Mouse (Mus musculus): ENCODE measurements around the gene Wasl. TPM values are rescaled to one million over a fixed set of nuclear protein-coding genes. Genes with fewer than 3 reads are reported as not detected.

Wasl gene
- 66.2 and 74.3 TPM in 2 replicates for polyA plus RNA-seq (2015; fragmentation: Nextera tagmentation; extraction: Ambion mirVana)

DNA sequence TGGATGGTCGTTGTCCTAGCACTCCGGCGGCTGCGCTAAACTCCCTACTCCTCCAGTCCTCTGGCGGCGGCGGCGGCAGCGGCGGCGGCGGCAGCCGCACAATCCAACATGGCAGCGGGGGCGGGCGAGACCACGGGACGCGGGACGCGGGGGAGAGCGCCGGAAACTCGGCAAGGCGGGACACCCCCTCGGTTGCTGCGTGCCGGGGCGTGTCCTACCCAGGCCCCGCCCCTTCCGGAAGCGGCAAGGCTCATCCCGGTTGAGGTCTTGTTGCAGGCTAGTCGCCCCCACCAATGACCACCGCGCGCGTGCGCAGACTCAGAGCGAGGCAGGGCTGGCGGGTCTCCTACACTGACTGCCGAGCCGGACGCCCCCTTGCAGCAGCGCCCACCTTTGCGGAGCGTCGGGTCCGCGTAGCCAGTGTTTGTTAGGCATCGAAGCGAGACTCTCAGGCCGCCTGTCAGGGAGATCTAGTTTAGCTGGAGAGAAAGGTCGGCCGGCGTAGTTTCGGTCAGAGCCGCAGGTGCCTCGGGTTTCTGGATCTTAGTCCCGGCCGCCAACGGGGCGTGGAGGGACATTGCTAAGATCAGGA is at the start of gene Wasl:
Gene Wasl, minus strand, starts transcription at position 143 of the 592 bp plus-strand sequence.
- peak; percentile 98 for ATAC-seq
- Histone ChIP-seq H3K9me3 (no peaks in the 10 kb centered on the region), H3K27me3 (replicated peaks) (no peaks in the 10 kb centered on the region), H3K9ac (peak within 1 kb of the TSS; percentile 98), H3K27ac (peak within 1 kb of the TSS; percentile 97), H3K4me3 (replicated peaks) (peak within 1 kb of the TSS; percentile 91), H3K36me3 (no peaks in the 10 kb centered on the region), H3K4me2 (replicated peaks) (peak within 1 kb of the TSS; percentile 75), H3K4me1 (replicated peaks) (0 out of 2 replicates have a peak, but pooled peaks cover 3% of the 10 kb centered on the region)
- WGBS, result under 1% methylated on average over 60 of the region's 63 CpGs

DNA sequence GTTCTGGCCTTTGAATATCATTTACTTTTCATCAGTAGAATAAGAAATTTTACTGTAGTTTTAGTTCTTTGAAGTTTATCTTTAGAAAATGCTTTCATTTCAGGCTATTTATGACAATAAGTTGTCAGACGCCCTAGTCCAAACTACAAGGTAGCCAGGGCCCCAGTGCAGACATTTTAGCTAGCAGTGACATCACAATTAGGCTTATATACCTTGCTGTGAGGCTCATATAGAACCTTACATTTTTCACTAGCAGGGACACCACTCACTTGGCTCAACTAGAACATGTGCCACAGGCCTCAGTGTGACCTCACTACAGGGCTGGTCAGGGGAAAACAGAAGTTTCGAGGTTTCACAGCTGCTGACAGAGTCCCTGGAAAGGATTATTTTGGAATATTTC is 42.7 kb upstream of the Wasl start:
- H3K4me1 ChIP-seq (replicated peaks), result no peaks in the 10 kb centered on the region
- H3K4me3 ChIP-seq (replicated peaks), result no peak overlapping the region
- no peaks in the 10 kb centered on the region for H3K36me3 ChIP-seq
- no peaks in the 10 kb centered on the region for H3K27me3 ChIP-seq (replicated peaks)
- no peak overlapping the region for H3K27ac ChIP-seq
- no peaks in the 10 kb centered on the region for H3K9me3 ChIP-seq
- H3K4me2 ChIP-seq (replicated peaks), result no peak overlapping the region
- ATAC-seq, result peak; percentile 72
- H3K9ac ChIP-seq, result no peak overlapping the region
- 58% methylated on average over 2 of the region's 2 CpGs for WGBS

DNA sequence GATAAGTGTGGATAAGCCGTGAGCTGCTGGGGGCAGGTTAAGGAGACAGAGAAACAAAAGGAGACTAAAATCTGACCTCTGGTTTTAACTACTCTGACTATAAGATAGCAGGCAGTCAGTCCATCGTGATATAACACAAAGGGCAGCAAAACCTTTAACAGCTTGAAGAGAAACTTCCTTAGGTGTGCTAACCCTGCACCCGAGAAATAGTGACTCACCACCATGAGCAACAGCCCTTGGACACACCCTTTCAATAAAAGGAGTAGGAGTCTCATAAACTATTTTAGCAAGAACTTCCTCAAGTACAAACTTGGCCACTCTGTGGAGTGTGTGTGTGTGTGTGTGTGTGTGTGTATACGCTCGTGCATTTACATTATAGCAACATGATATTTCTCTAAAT is 42.3 kb upstream of the Wasl start:
- no peaks in the 10 kb centered on the region for H3K9me3 ChIP-seq
- no peaks in the 10 kb centered on the region for H3K36me3 ChIP-seq
- H3K4me3 ChIP-seq (replicated peaks), result no peak overlapping the region
- no peak overlapping the region for H3K9ac ChIP-seq
- no peaks in the 10 kb centered on the region for H3K27me3 ChIP-seq (replicated peaks)
- ATAC-seq, result peak; percentile 95
- H3K4me2 ChIP-seq (replicated peaks), result no peak overlapping the region
- H3K27ac ChIP-seq, result no peak overlapping the region
- WGBS, result 53% methylated on average over 5 of the region's 5 CpGs
- H3K4me1 ChIP-seq (replicated peaks), result no peaks in the 10 kb centered on the region

DNA sequence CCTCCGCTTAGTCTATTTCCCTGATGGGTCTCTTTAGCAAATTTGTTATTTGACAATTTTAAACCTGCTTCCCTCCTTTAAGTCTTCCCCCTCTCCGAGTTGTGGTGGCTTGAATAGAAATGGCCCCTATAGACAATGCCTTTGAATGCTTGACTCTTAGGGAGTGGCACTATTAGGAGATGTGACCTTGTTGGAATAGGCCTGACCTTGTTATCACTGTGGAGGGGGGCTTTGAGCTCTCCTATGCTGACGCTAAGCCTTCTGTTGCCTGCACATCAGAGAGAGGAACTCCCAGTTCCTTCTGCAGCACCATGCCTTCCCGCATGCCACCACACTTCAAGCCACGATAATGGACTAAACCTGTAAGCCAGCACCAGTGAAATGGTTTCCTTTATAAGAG is 32.4 kb upstream of the Wasl start:
- no peak for ATAC-seq
- Histone ChIP-seq H3K4me1 (replicated peaks) (no peaks in the 10 kb centered on the region), H3K9me3 (no peaks in the 10 kb centered on the region), H3K4me3 (replicated peaks) (no peak overlapping the region), H3K27ac (no peak overlapping the region), H3K36me3 (no peaks in the 10 kb centered on the region), H3K27me3 (replicated peaks) (no peaks in the 10 kb centered on the region), H3K4me2 (replicated peaks) (no peak overlapping the region), H3K9ac (no peak overlapping the region)
- WGBS, result 85% methylated on average over 5 of the region's 5 CpGs

DNA sequence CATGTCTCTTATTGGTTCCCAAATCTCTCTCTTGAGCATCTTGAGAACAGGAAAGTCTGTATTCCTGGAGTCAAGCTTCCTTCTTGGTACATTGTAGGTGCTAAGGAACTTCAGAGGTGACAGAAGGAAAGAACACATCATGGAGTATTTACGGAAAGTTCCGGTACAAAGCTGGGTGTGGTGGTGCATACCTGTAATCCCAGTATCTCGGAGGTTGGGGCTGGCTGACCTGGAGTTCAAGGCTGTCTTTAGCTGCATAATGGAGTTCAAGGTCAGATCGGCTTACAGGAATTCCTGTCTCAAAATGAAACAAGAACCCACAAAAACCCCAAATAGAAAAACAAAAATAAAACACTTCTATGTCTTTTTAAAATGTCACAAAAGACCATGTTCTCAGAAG is 31.3 kb upstream of the Wasl start:
- ATAC-seq, result no peak
- no peaks in the 10 kb centered on the region for H3K9me3 ChIP-seq
- no peak overlapping the region for H3K4me2 ChIP-seq (replicated peaks)
- no peak overlapping the region for H3K9ac ChIP-seq
- H3K4me3 ChIP-seq (replicated peaks), result no peak overlapping the region
- no peaks in the 10 kb centered on the region for H3K27me3 ChIP-seq (replicated peaks)
- no peak overlapping the region for H3K27ac ChIP-seq
- H3K4me1 ChIP-seq (replicated peaks), result no peaks in the 10 kb centered on the region
- 79% methylated on average over 4 of the region's 4 CpGs for WGBS
- no peaks in the 10 kb centered on the region for H3K36me3 ChIP-seq

DNA sequence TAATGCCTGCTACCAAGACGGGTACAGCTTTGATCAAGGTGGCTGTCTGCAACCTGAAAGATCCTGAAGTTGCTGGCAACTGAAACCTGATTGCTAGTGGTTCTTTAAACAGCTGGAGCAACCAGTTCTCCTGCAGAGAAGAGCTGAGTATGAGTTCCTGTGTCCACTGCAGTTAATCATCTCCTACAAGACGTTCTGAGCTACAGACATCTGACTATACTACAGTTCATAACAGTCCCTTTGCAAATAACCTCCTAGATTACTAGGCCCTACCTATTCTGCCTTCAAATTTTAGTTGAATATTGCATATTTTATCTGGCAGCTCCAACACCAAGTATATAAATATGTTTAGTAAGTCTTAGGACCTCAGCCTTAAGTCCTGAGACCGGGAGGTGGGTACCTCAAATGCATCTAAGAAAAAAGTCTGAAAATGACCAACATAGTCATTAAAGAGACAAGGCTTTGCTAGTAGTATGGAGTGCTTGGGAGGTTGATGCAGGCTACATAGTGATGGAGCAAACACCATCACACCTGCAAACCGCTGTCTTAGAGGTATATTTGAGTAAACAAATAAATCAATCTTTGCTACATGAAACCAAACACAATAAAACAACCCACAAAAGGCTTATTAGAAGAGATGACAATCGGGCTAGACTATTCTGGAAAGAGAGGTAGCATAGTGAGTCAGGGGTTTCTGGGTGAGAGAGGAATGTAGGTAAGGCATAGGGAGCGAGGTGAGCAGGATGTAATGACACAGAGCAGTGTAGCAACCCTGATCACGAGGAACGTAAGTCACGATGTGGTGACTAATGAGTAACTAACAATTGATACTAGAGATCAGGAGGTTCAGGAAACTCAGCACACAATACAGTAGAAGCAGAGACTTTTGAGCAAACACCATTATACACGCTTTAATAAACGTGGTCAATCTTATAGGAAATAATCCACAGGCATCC is 29.9 kb upstream of the Wasl start:
- ATAC-seq, result peak; percentile 90
- Histone ChIP-seq H3K36me3 (no peaks in the 10 kb centered on the region), H3K27ac (no peak overlapping the region), H3K9me3 (no peaks in the 10 kb centered on the region), H3K27me3 (replicated peaks) (no peaks in the 10 kb centered on the region), H3K4me1 (replicated peaks) (no peaks in the 10 kb centered on the region), H3K4me3 (replicated peaks) (no peak overlapping the region), H3K9ac (no peak overlapping the region), H3K4me2 (replicated peaks) (no peak overlapping the region)
- WGBS, result 65% methylated on average over 11 of the region's 11 CpGs

DNA sequence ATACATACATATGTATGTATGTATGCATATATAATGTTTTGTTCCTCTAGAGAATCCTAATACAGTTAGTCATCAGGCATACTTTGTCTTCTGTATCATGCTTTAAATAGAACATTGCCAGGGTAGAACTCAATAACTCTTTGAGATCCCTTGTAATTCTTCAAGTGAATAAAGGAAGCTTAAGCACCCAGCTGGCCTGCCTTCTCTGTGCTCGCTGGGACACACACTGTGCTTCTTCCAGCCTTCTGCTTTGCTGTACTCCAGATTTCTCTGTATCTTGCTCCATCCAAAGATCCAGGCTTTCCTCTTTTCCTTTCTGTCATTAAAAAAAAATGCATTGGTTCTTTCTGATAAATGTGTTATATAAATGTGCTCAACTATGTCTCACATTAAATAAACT is 23.1 kb upstream of the Wasl start:
- Histone ChIP-seq H3K27me3 (replicated peaks) (no peaks in the 10 kb centered on the region), H3K4me3 (replicated peaks) (no peak overlapping the region), H3K9me3 (no peaks in the 10 kb centered on the region), H3K9ac (no peak overlapping the region), H3K4me2 (replicated peaks) (no peak overlapping the region), H3K36me3 (no peaks in the 10 kb centered on the region), H3K27ac (no peak overlapping the region), H3K4me1 (replicated peaks) (no peaks in the 10 kb centered on the region)
- 58% methylated on average over 1 of the region's 1 CpGs for WGBS
- no peak for ATAC-seq

DNA sequence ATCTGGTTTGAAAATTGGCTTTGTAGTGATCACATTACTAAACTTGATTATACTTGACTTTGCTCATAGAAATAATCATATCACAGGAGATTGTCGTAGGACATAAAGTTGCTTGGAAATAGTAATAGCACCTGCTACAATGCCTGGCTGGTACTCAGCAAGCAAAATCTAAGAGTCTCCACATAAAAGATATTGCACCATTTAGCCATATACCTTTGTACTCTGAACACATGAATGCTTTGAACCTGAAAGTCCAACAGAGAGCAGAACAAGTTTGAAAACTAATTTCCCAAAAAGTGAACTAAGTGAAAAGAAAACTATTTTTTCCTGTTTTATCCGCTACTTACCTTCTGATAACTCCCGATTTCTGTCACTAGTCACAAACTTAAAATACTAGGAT is 18.3 kb upstream of the Wasl start:
- WGBS, result 92% methylated on average over 3 of the region's 3 CpGs
- no peak overlapping the region for H3K27ac ChIP-seq
- H3K9ac ChIP-seq, result no peak overlapping the region
- ATAC-seq, result no peak
- no peak overlapping the region for H3K4me3 ChIP-seq (replicated peaks)
- no peaks in the 10 kb centered on the region for H3K9me3 ChIP-seq
- H3K36me3 ChIP-seq, result no peaks in the 10 kb centered on the region
- H3K4me2 ChIP-seq (replicated peaks), result no peak overlapping the region
- H3K27me3 ChIP-seq (replicated peaks), result no peaks in the 10 kb centered on the region
- no peaks in the 10 kb centered on the region for H3K4me1 ChIP-seq (replicated peaks)

DNA sequence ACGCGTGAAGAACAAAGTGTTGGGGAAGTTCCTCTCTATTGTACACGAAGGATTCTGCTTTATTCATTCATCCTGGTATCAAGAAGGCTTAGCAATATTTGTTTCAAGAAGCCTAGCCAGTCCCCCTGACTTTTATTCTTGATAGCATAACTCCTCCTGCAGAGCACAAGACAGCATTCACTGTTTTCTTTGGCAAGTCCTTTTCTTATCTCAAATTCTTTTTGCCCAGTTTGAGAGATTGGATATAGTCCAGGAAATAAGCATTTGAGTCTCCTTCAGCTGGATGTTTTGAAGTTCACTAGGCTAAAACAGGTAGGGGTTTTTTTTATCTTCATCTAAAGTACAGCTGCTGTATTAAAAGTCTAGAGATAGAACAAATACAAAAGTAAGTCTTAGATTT is 3.0 kb upstream of the Wasl start:
- no peak overlapping the region for H3K4me2 ChIP-seq (replicated peaks)
- no peak overlapping the region for H3K9ac ChIP-seq
- no peaks in the 10 kb centered on the region for H3K9me3 ChIP-seq
- no peaks in the 10 kb centered on the region for H3K27me3 ChIP-seq (replicated peaks)
- H3K4me3 ChIP-seq (replicated peaks), result no peak overlapping the region
- H3K27ac ChIP-seq, result no peak overlapping the region
- H3K4me1 ChIP-seq (replicated peaks), result no peaks in the 10 kb centered on the region
- WGBS, result 70% methylated on average over 3 of the region's 3 CpGs
- ATAC-seq, result no peak
- no peaks in the 10 kb centered on the region for H3K36me3 ChIP-seq

DNA sequence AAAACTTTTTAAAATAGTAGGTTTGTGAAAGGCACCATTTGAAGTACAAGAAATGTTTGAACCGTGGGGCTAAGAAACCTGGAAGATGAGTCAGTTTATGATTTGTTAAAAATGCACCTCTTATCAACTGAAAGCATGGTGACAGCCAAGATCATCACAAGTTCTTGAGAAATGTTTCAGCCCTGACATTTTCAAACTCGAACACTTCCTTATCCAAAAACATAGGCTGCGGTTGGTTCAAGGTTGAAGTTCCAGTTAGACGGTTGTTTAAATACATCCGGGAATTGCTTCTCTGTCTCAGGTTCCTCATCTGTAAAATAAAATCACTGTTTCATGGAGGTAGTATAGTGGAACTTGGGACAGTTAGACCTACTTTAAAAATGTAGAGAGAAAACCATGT is 1.4 kb upstream of the Wasl start:
- WGBS, result 82% methylated on average over 5 of the region's 5 CpGs
- no peak for ATAC-seq
- H3K36me3 ChIP-seq, result no peaks in the 10 kb centered on the region

DNA sequence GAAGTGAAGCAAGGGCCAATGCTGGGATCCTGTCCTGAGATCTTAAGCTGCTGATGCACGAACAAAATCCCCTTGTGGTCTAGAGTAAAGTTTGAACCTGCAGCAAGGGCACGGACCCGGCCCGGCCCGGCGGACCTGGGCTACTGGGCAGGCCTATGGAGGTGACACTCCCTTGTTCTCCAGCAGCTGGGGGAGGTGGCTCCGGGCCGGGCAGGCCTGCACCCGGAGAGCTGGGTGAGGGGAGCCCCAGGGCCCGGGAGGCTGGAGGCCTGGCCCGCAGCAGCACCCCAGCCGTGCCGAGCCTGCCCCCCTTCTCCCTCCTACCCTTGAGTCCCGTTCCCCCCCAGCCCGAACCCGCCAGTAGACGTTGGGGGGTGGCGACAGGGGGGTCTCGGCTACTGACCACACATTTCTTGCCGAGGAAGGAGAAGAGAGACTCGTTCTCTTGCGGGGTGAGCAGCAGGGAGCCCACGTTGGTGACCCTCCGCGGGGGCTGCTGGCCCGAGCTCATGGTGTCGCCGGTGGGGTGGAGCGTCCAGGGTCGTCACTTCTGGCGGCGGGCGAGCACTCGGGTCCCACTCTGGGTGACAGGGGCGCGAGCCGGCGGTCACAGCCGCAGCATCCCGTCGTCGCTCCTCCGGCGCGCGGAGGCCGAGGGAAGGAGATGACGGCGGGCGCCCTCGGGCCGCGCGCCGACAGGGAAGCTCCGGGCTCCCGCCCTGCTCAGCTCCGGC is 509 bp downstream of the Wasl start:
- WGBS, result under 1% methylated on average over 54 of the region's 58 CpGs
- H3K36me3 ChIP-seq, result no peaks in the 10 kb centered on the region
- peak; percentile 68 for ATAC-seq

More for the DNA sequence above, 1.4 kb upstream of the Wasl start:
- no peak overlapping the region for H3K4me2 ChIP-seq (replicated peaks)
- no peak overlapping the region for H3K27ac ChIP-seq
- H3K9ac ChIP-seq, result no peak overlapping the region
- no peaks in the 10 kb centered on the region for H3K27me3 ChIP-seq (replicated peaks)
- H3K4me3 ChIP-seq (replicated peaks), result no peak overlapping the region
- no peaks in the 10 kb centered on the region for H3K9me3 ChIP-seq
- 0 out of 2 replicates have a peak, but pooled peaks cover 3% of the 10 kb centered on the region for H3K4me1 ChIP-seq (replicated peaks)

More for the DNA sequence above, 509 bp downstream of the Wasl start:
- Histone ChIP-seq H3K4me3 (replicated peaks) (peak overlapping the region; percentile 91), H3K9ac (peak overlapping the region; percentile 98), H3K4me2 (replicated peaks) (peak overlapping the region; percentile 75), H3K27ac (peak overlapping the region; percentile 97), H3K9me3 (no peaks in the 10 kb centered on the region), H3K27me3 (replicated peaks) (no peaks in the 10 kb centered on the region), H3K4me1 (replicated peaks) (0 out of 2 replicates have a peak, but pooled peaks cover 3% of the 10 kb centered on the region)
